Mouse (Mus musculus) MEL (cell line): ENCODE measurements around the gene Kif26b. TPM values are rescaled to one million over a fixed set of nuclear protein-coding genes. Genes with fewer than 3 reads are reported as not detected.

Experiments used
- DNase-seq: peaks from one replicate; pipeline ENCODE4 v3.0.0; 2011; ENCODE audit warnings: low read depth, low spot score
- H3K27ac ChIP-seq: 2 replicates; pipeline ENCODE4 v1.5.1; 2012; ENCODE audit warnings: low read depth, mild to moderate bottlenecking, control low read depth, low read length, moderate library complexity; ENCODE audit not compliant: control insufficient read depth
- H3K27me3 ChIP-seq, 2 experiments: fragments of 150-350 bp in 1 of 2; sonication (generic) in 1 of 2; 2 replicates each; pipeline ENCODE4 v1.6.1; 2012; ENCODE audit warnings: low read length in 2 of 2, mild to moderate bottlenecking in 2 of 2, improper control_type of control experiment in 1 of 2, moderate library complexity in 1 of 2; ENCODE audit not compliant: insufficient read depth in 2 of 2, control insufficient read depth in 1 of 2
- H3K36me3 ChIP-seq, 2 experiments: 2 replicates each; pipeline ENCODE4 v1.6.1; 2012 to 2014; ENCODE audit warnings: low read length in 2 of 2, improper control_type of control experiment in 1 of 2, inconsistent platforms in 1 of 2, mild to moderate bottlenecking in 1 of 2; ENCODE audit not compliant: insufficient read depth in 2 of 2, control insufficient read depth in 1 of 2
- H3K4me1 ChIP-seq, 2 experiments: fragments of 150-350 bp in 1 of 2; sonication (generic) in 1 of 2; 2 replicates each; pipeline ENCODE4 v1.6.1; 2012; ENCODE audit warnings: low read length in 2 of 2, improper control_type of control experiment in 1 of 2, mild to moderate bottlenecking in 1 of 2; ENCODE audit not compliant: insufficient read depth in 2 of 2, control insufficient read depth in 1 of 2
- H3K4me3 ChIP-seq, 2 experiments: fragments of 150-350 bp in 1 of 2; sonication (generic) in 1 of 2; 2 replicates each; pipeline ENCODE4 v1.5.1; 2012; ENCODE audit warnings: low read depth in 2 of 2, low read length in 2 of 2, mild to moderate bottlenecking in 2 of 2, moderate library complexity in 2 of 2, control low read depth in 1 of 2, improper control_type of control experiment in 1 of 2; ENCODE audit not compliant: control insufficient read depth in 1 of 2, insufficient read depth in 1 of 2
- H3K79me2 ChIP-seq: 2 replicates; pipeline ENCODE4 v1.6.1; 2012; ENCODE audit warnings: mild to moderate bottlenecking, low read length, moderate library complexity; ENCODE audit not compliant: control insufficient read depth, poor library complexity, insufficient read depth
- H3K9ac ChIP-seq: 2 replicates; pipeline ENCODE4 v1.6.1; 2012; ENCODE audit warnings: low read depth, mild to moderate bottlenecking, control low read depth, low read length, moderate library complexity; ENCODE audit not compliant: control insufficient read depth, poor library complexity, severe bottlenecking
- H3K9me3 ChIP-seq: fragments of 150-350 bp; sonication (generic); replicated peaks from 2 replicates; pipeline ENCODE4 v1.6.1; 2012; ENCODE audit warnings: mild to moderate bottlenecking, low read length, improper control_type of control experiment, moderate library complexity; ENCODE audit not compliant: insufficient read depth
- CHD1 ChIP-seq: IDR thresholded peaks from 2 replicates; pipeline ENCODE4 v1.6.1; 2012; ENCODE audit warnings: low read depth, mild to moderate bottlenecking, inconsistent platforms, low read length, improper control_type of control experiment
- CTCF ChIP-seq, 3 experiments: IDR thresholded peaks in 2 of 3; conservative IDR thresholded peaks in 1 of 3; 2 replicates each; pipeline ENCODE4 v1.5.1; 2011 to 2012; ENCODE audit warnings: low read length in 3 of 3, low read depth in 2 of 3, mild to moderate bottlenecking in 2 of 3, improper control_type of control experiment in 1 of 3, inconsistent platforms in 1 of 3, mixed read lengths in 1 of 3, moderate library complexity in 1 of 3; ENCODE audit not compliant: control insufficient read depth in 1 of 3, insufficient read depth in 1 of 3, poor library complexity in 1 of 3, severe bottlenecking in 1 of 3
- E2F4 ChIP-seq: IDR thresholded peaks from 2 replicates; pipeline ENCODE4 v1.6.1; 2011; ENCODE audit warnings: low read depth, low read length, improper control_type of control experiment, borderline replicate concordance
- ELF1 ChIP-seq: IDR thresholded peaks from 2 replicates; pipeline ENCODE4 v1.6.1; 2014; ENCODE audit warnings: low read depth, mild to moderate bottlenecking, inconsistent platforms, low read length, improper control_type of control experiment, moderate library complexity
- ETS1 ChIP-seq: IDR thresholded peaks from 2 replicates; pipeline ENCODE4 v1.6.1; 2012; ENCODE audit warnings: low read depth, mild to moderate bottlenecking, inconsistent platforms, low read length, improper control_type of control experiment, moderate library complexity
- GABPA ChIP-seq: IDR thresholded peaks from 2 replicates; pipeline ENCODE4 v1.6.1; 2012; ENCODE audit warnings: low read depth, mild to moderate bottlenecking, inconsistent platforms, low read length, improper control_type of control experiment, moderate library complexity
- HCFC1 ChIP-seq: IDR thresholded peaks from 2 replicates; pipeline ENCODE4 v1.6.1; 2012; ENCODE audit warnings: low read depth, mild to moderate bottlenecking, inconsistent platforms, low read length, improper control_type of control experiment, moderate library complexity
- JUND ChIP-seq: IDR thresholded peaks from 2 replicates; pipeline ENCODE4 v1.6.1; 2011; ENCODE audit warnings: low read depth, mild to moderate bottlenecking, improper control_type of control experiment, low read length
- KAT2A ChIP-seq: conservative IDR thresholded peaks from 2 replicates; pipeline ENCODE4 v1.6.1; 2012; ENCODE audit warnings: low read depth, low read length, improper control_type of control experiment, inconsistent platforms
- MAFK ChIP-seq: IDR thresholded peaks from 2 replicates; pipeline ENCODE4 v1.6.1; 2011; ENCODE audit warnings: low read depth, mild to moderate bottlenecking, low read length, improper control_type of control experiment, borderline replicate concordance
- MAX ChIP-seq: IDR thresholded peaks from 2 replicates; pipeline ENCODE4 v1.6.1; 2011; ENCODE audit warnings: low read length, improper control_type of control experiment
- MAZ ChIP-seq: IDR thresholded peaks from 2 replicates; pipeline ENCODE4 v1.6.1; 2012; ENCODE audit warnings: low read depth, mild to moderate bottlenecking, inconsistent platforms, low read length, improper control_type of control experiment
- MEF2A ChIP-seq: IDR thresholded peaks from 2 replicates; pipeline ENCODE4 v1.6.1; 2014; ENCODE audit warnings: low read depth, mild to moderate bottlenecking, inconsistent platforms, low read length, improper control_type of control experiment; ENCODE audit not compliant: poor library complexity, insufficient replicate concordance, severe bottlenecking; ENCODE audit errors: extremely low read depth
- MYB ChIP-seq: IDR thresholded peaks from 2 replicates; pipeline ENCODE4 v1.6.1; 2011; ENCODE audit warnings: mild to moderate bottlenecking, low read depth, low read length, improper control_type of control experiment
- NELFE ChIP-seq: IDR thresholded peaks from 2 replicates; pipeline ENCODE4 v1.6.1; 2011; ENCODE audit warnings: low read depth, low read length, improper control_type of control experiment
- NRF1 ChIP-seq: IDR thresholded peaks from 2 replicates; pipeline ENCODE4 v1.6.1; 2014; ENCODE audit warnings: low read depth, mild to moderate bottlenecking, inconsistent platforms, low read length, improper control_type of control experiment, moderate library complexity; ENCODE audit not compliant: poor library complexity, insufficient read depth, severe bottlenecking
- POLR2A ChIP-seq, 2 experiments: IDR thresholded peaks; 2 replicates each; pipeline ENCODE4 v1.6.1; 2011 to 2012; ENCODE audit warnings: low read length in 2 of 2, mild to moderate bottlenecking in 2 of 2, control low read depth in 1 of 2, improper control_type of control experiment in 1 of 2, low read depth in 1 of 2, moderate library complexity in 1 of 2; ENCODE audit not compliant: control insufficient read depth in 1 of 2, insufficient read depth in 1 of 2, poor library complexity in 1 of 2
- SIN3A ChIP-seq: IDR thresholded peaks from 2 replicates; pipeline ENCODE4 v1.6.1; 2012; ENCODE audit warnings: low read length, improper control_type of control experiment, inconsistent platforms
- SMC3 ChIP-seq: IDR thresholded peaks from 2 replicates; pipeline ENCODE4 v1.6.1; 2011; ENCODE audit warnings: low read depth, low read length, improper control_type of control experiment
- TAL1 ChIP-seq: IDR thresholded peaks from 2 replicates; pipeline ENCODE4 v1.6.1; 2012; ENCODE audit warnings: mild to moderate bottlenecking, inconsistent platforms, low read length, moderate library complexity, mixed read lengths
- UBTF ChIP-seq: IDR thresholded peaks from 2 replicates; pipeline ENCODE4 v1.6.1; 2012; ENCODE audit warnings: low read depth, mild to moderate bottlenecking, inconsistent platforms, low read length, improper control_type of control experiment, moderate library complexity, borderline replicate concordance; ENCODE audit not compliant: insufficient read depth
- USF2 ChIP-seq, 2 experiments: IDR thresholded peaks; 2 replicates each; pipeline ENCODE4 v1.6.1; 2011 to 2012; ENCODE audit warnings: improper control_type of control experiment in 2 of 2, low read length in 2 of 2, borderline replicate concordance in 1 of 2, inconsistent platforms in 1 of 2, low read depth in 1 of 2, mild to moderate bottlenecking in 1 of 2; ENCODE audit not compliant: insufficient read depth in 1 of 2
- polyA plus RNA-seq, 2 experiments: library from polyadenylated mRNA; stranded (reverse) in 1 of 2; unstranded in 1 of 2; fragments of >175 nt in 1 of 2; fragments of >200 nt in 1 of 2; gene quantifications; 2 replicates each; pipeline versions ENCODE4 v1.2.1 to v1.2.4; 2012; ENCODE audit warnings: low replicate concordance in 2 of 2, low read depth in 1 of 2; ENCODE audit not compliant: insufficient read length in 2 of 2, insufficient read depth in 1 of 2, missing spikeins in 1 of 2
- total RNA-seq: library from RNA; depleted of rRNA; stranded (reverse); fragments of 300-350 nt; gene quantifications from 2 replicates; pipeline ENCODE4 v1.2.3, GENCODE M21; 2012

Kif26b gene
- total and polyA plus RNA-seq, 3 experiments = 0.08 to 0.50 TPM; not detected in 1

DNA sequence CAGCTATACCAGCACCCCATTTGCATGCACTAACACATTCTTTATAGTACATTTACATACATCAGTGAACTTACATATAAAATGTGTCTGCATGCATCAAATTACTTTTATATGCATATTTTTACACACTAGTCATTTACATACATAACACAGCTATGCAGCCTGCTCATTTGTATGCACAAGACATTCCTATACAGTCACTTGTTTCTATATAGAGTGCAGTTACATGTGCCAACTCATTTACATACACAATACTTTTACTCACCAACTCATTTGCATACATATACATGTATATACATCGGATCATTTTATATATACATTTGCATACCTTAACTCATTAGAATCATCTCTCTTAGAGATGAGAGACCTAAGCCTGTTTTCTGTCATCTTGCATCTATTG, 308.1 kb downstream of the Kif26b start:
- no peak for TF ChIP-seq MAFK
- no peak for TF ChIP-seq MAZ
- TF ChIP-seq JUND = no peak
- TF ChIP-seq TAL1 = no peak
- no peak for TF ChIP-seq KAT2A
- TF ChIP-seq ETS1 = no peak
- no peak for TF ChIP-seq SMC3
- TF ChIP-seq NRF1 = no peak
- TF ChIP-seq CHD1 = no peak
- TF ChIP-seq MEF2A = no peak
- TF ChIP-seq MAX = no peak
- no peak for TF ChIP-seq ELF1
- TF ChIP-seq POLR2A (IDR thresholded peaks at IDR 0.05; ENCODE audit: control insufficient read depth in 1 of 2, insufficient read depth in 1 of 2, low read depth in 1 of 2, low read length in 2 of 2, poor library complexity in 1 of 2) = no peak
- TF ChIP-seq CTCF (IDR thresholded peaks at IDR 0.05 in 2 of 3, conservative IDR thresholded peaks at IDR 0.05 in 1 of 3; ENCODE audit: control insufficient read depth in 1 of 3, insufficient read depth in 1 of 3, low read depth in 2 of 3, low read length in 3 of 3, poor library complexity in 1 of 3, severe bottlenecking in 1 of 3) = no peak
- TF ChIP-seq UBTF = no peak
- TF ChIP-seq HCFC1 = no peak
- no peak for TF ChIP-seq SIN3A
- TF ChIP-seq E2F4 = no peak
- no peak for TF ChIP-seq MYB
- Histone ChIP-seq H3K9ac (no peak overlapping the region), H3K4me3 (no peak overlapping the region), H3K27ac (no peak overlapping the region), H3K4me1 (peaks cover 0 to 5% of the 10 kb centered on the region in 2 experiments; a peak in 1 of 4 replicates), H3K36me3 (peaks cover 0 to 4% of the 10 kb centered on the region in 2 experiments; a peak in 2 of 4 replicates), H3K79me2 (no peaks in the 10 kb centered on the region), H3K9me3 (no peaks in the 10 kb centered on the region), H3K27me3 (no peaks in the 10 kb centered on the region)
- DNase-seq = no peak

DNA sequence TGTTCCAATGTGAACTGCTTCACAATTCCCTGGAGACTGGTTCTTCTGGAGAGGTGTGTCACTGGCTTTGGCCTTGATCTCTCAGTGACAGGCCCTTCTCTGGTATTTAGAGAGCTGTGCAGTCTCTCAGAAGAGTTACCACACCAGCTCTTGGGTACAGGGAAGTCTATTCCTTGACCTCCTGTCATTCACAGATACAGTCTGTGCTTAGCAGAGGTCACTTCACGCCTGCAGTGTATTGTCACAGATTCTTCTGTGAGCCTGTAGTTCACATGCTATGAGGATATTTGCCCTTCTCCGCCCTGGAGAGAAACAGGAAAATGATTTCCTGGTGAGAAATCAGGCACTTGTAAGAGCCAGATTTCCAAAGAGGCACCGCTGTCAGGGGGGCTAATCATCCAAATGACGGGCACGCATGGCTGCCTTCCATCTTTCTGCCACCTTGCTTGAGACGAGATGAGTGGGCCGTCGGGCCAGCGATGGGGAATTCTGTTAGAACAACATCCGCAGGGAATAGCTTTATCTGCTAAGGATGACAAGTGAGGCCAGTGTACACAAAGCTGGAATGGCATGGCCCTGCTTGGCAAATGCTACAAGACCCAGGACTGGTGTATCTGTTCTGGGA, 309.9 kb downstream of the Kif26b start:
- TF ChIP-seq JUND (no peak), NELFE (no peak), GABPA (no peak), E2F4 (no peak), USF2 (IDR thresholded peaks at IDR 0.05; ENCODE audit: borderline replicate concordance in 1 of 2, insufficient read depth in 1 of 2, low read depth in 1 of 2, low read length in 2 of 2) (no peak), MAX (no peak), CTCF (IDR thresholded peaks at IDR 0.05 in 2 of 3, conservative IDR thresholded peaks at IDR 0.05 in 1 of 3; ENCODE audit: control insufficient read depth in 1 of 3, insufficient read depth in 1 of 3, low read depth in 2 of 3, low read length in 3 of 3, poor library complexity in 1 of 3, severe bottlenecking in 1 of 3) (no peak)
- Histone ChIP-seq H3K4me3 (no peak overlapping the region), H3K9me3 (no peaks in the 10 kb centered on the region), H3K36me3 (peaks cover 0 to 4% of the 10 kb centered on the region in 2 experiments; a peak in 2 of 4 replicates), H3K27ac (no peak overlapping the region), H3K9ac (no peak overlapping the region), H3K27me3 (no peaks in the 10 kb centered on the region), H3K79me2 (no peaks in the 10 kb centered on the region), H3K4me1 (peaks cover 0 to 5% of the 10 kb centered on the region in 2 experiments; a peak in 1 of 4 replicates)
- DNase-seq = no peak
